Mouse (Mus musculus) ES-Bruce4 (cell line): Measurements from ENCODE around the gene Ankrd33b. TPM values are rescaled to one million over a fixed set of nuclear protein-coding genes. Genes with fewer than 3 reads are reported as not detected.

Source experiments
- H3K27ac ChIP-seq: 2 replicates; pipeline ENCODE4 v1.5.1; 2012; ENCODE audit warnings: low read length, inconsistent platforms; ENCODE audit not compliant: insufficient read depth
- H3K27me3 ChIP-seq: 2 replicates; pipeline ENCODE4 v1.6.1; 2012; ENCODE audit warnings: mild to moderate bottlenecking, low read length, inconsistent platforms; ENCODE audit not compliant: control insufficient read depth, poor library complexity, insufficient read depth, severe bottlenecking
- H3K36me3 ChIP-seq: 2 replicates; pipeline ENCODE4 v1.6.1; 2012; ENCODE audit warnings: inconsistent platforms, mild to moderate bottlenecking, low read length, moderate library complexity; ENCODE audit not compliant: control insufficient read depth, poor library complexity, insufficient read depth, severe bottlenecking
- H3K4me1 ChIP-seq: one replicate; pipeline ENCODE4 v1.8.1; 2011; ENCODE audit warnings: low read length; ENCODE audit not compliant: control insufficient read depth, insufficient read depth
- H3K4me3 ChIP-seq: 2 replicates; pipeline ENCODE4 v1.5.1; 2011; ENCODE audit warnings: low read depth, mild to moderate bottlenecking, low read length
- H3K9ac ChIP-seq: 2 replicates; pipeline ENCODE4 v1.6.1; 2012; ENCODE audit warnings: low read depth, mild to moderate bottlenecking, inconsistent platforms; ENCODE audit not compliant: poor library complexity, severe bottlenecking
- H3K9me3 ChIP-seq: replicated peaks from 2 replicates; pipeline ENCODE4 v1.6.1; 2012; ENCODE audit warnings: mild to moderate bottlenecking, low read length, inconsistent platforms; ENCODE audit not compliant: control insufficient read depth, poor library complexity, insufficient read depth, severe bottlenecking
- CTCF ChIP-seq: IDR thresholded peaks from one replicate; pipeline ENCODE4 v1.8.1; 2011; ENCODE audit warnings: low read depth, low read length
- EP300 ChIP-seq: IDR thresholded peaks from 2 replicates; pipeline ENCODE4 v1.6.1; 2011; ENCODE audit warnings: low read depth, low read length; ENCODE audit not compliant: insufficient read depth
- POLR2A ChIP-seq: IDR thresholded peaks from one replicate; pipeline ENCODE4 v1.8.1; 2011; ENCODE audit warnings: low read length; ENCODE audit not compliant: insufficient read depth
- polyA plus RNA-seq: library from polyadenylated mRNA; stranded (reverse); fragments of >200 nt; gene quantifications from 2 replicates; pipeline ENCODE4 v1.2.4, GENCODE M21; 2011; ENCODE audit warnings: low read depth; ENCODE audit not compliant: missing spikeins, insufficient read depth, insufficient read length

Gene Ankrd33b
- polyA plus RNA-seq, 1 experiment, result 1.6 TPM

GRCm38 (mm10) chr15:31306726-31307125 lies 60.8 kb downstream of the Ankrd33b start:
- Histone ChIP-seq H3K4me3 (no peak overlapping the region), H3K36me3 (no peaks in the 10 kb centered on the region), H3K9ac (no peak overlapping the region), H3K27ac (no peak overlapping the region), H3K9me3 (no peaks in the 10 kb centered on the region), H3K4me1 (no peaks in the 10 kb centered on the region), H3K27me3 (no peaks in the 10 kb centered on the region)
- TF ChIP-seq POLR2A (no peak), CTCF (no peak), EP300 (no peak)

- H3K36me3 ChIP-seq, result no peaks in the 10 kb centered on the region
- H3K27me3 ChIP-seq, result no peaks in the 10 kb centered on the region
- no peak overlapping the region for H3K27ac ChIP-seq
- TF ChIP-seq CTCF (no peak), EP300 (no peak), POLR2A (no peak)
- H3K4me3 ChIP-seq, result no peak overlapping the region
- H3K9me3 ChIP-seq, result no peaks in the 10 kb centered on the region
- no peak overlapping the region for H3K9ac ChIP-seq
- no peaks in the 10 kb centered on the region for H3K4me1 ChIP-seq
Measured at GRCm38 (mm10) chr15:31305181-31305580, 62.3 kb downstream of the Ankrd33b start.

GRCm38 (mm10) chr15:31304302-31304701 lies 63.2 kb downstream of the Ankrd33b start:
- no peak overlapping the region for H3K27ac ChIP-seq
- H3K36me3 ChIP-seq, result no peaks in the 10 kb centered on the region
- TF ChIP-seq POLR2A (no peak), EP300 (no peak), CTCF (no peak)
- no peak overlapping the region for H3K9ac ChIP-seq
- no peaks in the 10 kb centered on the region for H3K9me3 ChIP-seq
- no peak overlapping the region for H3K4me3 ChIP-seq
- H3K4me1 ChIP-seq, result no peaks in the 10 kb centered on the region
- H3K27me3 ChIP-seq, result no peaks in the 10 kb centered on the region

GRCm38 (mm10) chr15:31302293-31302990 lies 65.1 kb downstream of the Ankrd33b start:
- Histone ChIP-seq H3K36me3 (no peaks in the 10 kb centered on the region), H3K4me3 (no peak overlapping the region), H3K9ac (no peak overlapping the region), H3K27ac (no peak overlapping the region), H3K27me3 (no peaks in the 10 kb centered on the region), H3K9me3 (no peaks in the 10 kb centered on the region), H3K4me1 (no peaks in the 10 kb centered on the region)
- TF ChIP-seq POLR2A (no peak), CTCF (no peak), EP300 (no peak)

DNA sequence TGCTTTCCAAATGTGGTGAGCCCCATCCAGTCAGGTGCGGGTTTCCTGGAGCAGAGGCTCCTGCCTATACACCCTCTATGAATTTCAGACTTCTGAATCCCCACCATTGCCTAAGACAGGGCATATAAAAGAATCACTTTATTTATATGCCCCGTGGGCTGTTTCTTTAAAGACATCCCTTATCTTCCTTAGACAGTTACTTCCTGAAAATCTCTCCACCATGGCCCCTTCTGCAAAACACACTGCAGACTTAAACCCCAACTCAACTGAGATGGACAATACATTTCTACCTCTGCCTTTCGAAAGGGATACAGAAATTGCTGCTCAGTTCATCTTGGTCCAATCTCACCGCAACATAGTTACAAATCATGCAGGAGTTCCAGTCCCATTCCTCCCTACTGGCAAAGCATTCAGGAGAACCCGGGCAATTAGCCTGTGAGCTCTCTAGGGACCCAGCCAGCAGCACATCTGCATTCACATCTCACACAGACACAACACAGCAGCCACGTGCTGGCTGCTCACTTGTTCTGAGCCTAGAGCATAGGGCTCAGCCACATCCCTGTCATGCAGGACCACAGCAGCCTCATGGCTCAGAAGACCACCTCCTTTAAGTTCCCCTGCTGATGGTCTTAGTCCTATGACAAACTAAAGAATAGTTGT lies 68.1 kb downstream of the Ankrd33b start:
- H3K36me3 ChIP-seq, result no peaks in the 10 kb centered on the region
- no peaks in the 10 kb centered on the region for H3K4me1 ChIP-seq
- H3K27ac ChIP-seq, result no peak overlapping the region
- TF ChIP-seq EP300 (no peak), POLR2A (no peak), CTCF (no peak)
- H3K9ac ChIP-seq, result no peak overlapping the region
- no peaks in the 10 kb centered on the region for H3K27me3 ChIP-seq
- no peaks in the 10 kb centered on the region for H3K9me3 ChIP-seq
- no peak overlapping the region for H3K4me3 ChIP-seq

DNA sequence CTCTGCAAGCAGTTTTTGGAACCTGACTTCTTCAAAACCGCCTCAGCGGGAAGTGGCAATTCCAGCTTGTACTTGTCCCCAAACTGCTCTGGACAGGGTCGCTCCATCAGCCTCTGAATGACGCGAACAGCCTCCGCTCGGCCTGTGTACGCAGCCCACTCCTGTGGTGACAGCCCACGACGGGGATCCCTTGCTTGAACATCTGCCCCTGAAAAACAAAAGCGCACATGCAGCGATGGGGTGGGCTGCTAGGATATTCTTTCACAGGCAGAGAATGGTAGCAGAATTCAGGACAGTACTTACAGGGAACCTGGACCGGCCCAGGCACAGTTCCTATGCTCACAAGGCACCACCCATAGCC lies 69.8 kb downstream of the Ankrd33b start:
- H3K4me1 ChIP-seq, result peaks cover 7% of the 10 kb centered on the region
- no peak overlapping the region for H3K9ac ChIP-seq
- no peaks in the 10 kb centered on the region for H3K9me3 ChIP-seq
- no peaks in the 10 kb centered on the region for H3K36me3 ChIP-seq
- TF ChIP-seq EP300, result no peak
- no peak for TF ChIP-seq CTCF
- TF ChIP-seq POLR2A, result no peak
- H3K27me3 ChIP-seq, result no peaks in the 10 kb centered on the region
- no peak overlapping the region for H3K27ac ChIP-seq
- H3K4me3 ChIP-seq, result peak overlapping the region; percentile 52
